Mouse (Mus musculus): Measurements from ENCODE around the gene Lsm2. TPM values are rescaled to one million over a fixed set of nuclear protein-coding genes. Genes with fewer than 3 reads are reported as not detected.
"Not testable (repeated sequence)": the region's sequence is repeated elsewhere in the genome, so short reads cannot be mapped to it uniquely, and the experiment has no call there.

The Lsm2 gene
- 10 to 100 TPM; 28.2 to 35.4 (median 30.1) TPM for total RNA-seq (2022)

GRCm38 (mm10) chr17:34981690-34982180 lies at the start of gene Lsm2:
Lsm2 (plus strand) TSS chr17:34981862.
- DNase-seq = peak; percentile 91

- DNase-seq = no peak
Observed at GRCm38 (mm10) chr17:34932287-34932686, 49.4 kb upstream of the Lsm2 start.

DNA sequence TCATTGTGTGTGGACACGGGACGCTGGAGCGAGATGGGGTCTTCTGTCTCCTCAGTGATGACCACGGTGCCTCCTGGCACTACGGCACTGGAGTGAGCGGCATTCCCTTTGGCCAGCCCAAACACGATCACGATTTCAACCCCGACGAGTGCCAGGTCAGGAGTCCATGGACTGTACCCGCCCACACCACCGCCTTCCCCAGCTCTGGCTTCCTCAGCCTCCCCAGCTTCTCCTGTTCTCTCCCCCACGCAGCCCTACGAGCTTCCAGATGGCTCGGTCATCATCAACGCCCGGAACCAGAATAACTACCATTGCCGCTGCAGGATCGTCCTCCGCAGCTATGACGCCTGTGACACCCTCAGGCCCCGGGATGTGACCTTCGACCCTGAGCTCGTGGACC lies 47.6 kb upstream of the Lsm2 start:
- no peak for DNase-seq

- DNase-seq = no peak
Observed at GRCm38 (mm10) chr17:34934830-34935229, 46.8 kb upstream of the Lsm2 start.

DNA sequence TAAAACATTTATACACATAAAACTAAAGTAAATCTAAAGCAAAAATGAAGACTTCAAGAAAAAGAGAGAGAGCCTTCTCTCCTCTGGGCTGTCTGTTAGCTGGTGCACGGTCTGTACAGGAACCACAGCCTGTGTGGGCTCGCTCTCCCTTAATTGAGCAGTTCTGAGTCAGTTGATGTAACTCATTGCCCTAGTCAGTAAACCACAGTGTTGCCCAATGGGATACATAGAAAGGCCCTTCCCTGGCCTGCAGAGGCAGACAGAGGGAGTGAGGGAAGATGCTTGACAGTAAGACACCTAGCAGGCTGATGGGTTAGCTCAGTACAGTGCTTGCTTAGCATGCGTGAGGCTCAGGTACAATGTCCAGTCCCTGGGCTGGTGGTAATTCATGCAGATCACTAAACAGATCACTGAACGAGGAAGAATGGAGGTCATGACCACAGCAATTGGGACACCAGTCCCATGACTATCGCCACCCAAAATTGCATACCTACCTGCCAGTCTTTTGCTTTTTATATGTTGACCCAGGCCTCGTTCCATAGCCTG lies 43.6 kb upstream of the Lsm2 start:
- no peak for DNase-seq

- DNase-seq = no peak
Observed at GRCm38 (mm10) chr17:34941344-34942041, 40.2 kb upstream of the Lsm2 start.

DNA sequence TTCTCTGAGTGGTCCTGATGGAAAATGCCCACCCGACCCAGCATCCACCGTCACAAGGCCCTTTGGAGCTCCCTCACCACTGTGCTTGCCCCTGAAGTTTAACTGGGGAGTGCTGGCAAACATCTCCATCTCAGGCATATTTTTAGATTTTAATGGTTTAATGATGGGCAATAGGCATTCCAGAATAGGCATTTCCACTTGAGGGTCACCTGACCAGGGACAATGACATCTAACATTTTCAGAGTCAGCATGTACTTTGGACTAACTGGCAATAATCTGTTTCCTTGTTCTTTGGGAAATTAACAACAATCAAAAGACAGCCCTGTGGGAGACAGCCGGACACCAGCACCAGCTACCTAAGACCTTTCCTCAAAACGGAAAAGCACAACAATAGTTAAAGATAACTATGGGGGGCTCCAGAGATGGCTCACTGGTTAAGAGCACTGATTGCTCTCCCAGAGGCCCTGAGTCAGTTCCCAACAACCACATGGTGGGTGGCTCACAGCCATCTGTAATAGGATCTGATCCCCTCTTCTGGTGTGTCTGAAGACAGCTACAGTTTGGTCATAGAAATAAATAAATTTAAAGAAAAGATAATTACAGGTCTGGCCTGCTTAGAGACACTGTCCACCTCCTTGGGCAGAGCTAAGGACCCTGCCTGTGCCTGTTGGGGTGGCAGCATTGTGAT lies 38.4 kb upstream of the Lsm2 start:
- no peak for DNase-seq

DNA sequence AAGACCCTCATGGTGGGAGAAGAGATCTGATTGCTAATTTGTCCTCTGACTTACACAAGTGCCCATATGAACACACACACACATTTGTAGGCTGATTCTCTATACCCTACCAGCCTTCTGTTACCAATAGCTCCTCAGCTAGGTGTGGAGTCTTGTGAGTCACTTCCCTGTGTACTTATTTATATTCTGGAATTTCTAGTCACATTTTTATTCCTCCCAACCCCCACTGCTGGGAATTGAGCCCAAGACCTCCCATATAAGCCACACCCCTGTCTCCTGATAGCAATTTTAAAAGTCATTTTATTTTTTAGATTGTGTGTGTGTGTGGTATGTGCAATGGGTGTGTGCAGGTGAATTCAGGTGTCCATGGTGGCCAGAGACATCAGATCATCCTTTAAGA lies 37.3 kb upstream of the Lsm2 start:
- DNase-seq = no peak

- no peak for DNase-seq
Observed at GRCm38 (mm10) chr17:34946486-34947140, 35.0 kb upstream of the Lsm2 start.

- DNase-seq = no peak
Observed at GRCm38 (mm10) chr17:34947606-34948005, 34.1 kb upstream of the Lsm2 start.

GRCm38 (mm10) chr17:34948721-34949552 lies 32.7 kb upstream of the Lsm2 start:
- not testable (repeated sequence) for DNase-seq

DNA sequence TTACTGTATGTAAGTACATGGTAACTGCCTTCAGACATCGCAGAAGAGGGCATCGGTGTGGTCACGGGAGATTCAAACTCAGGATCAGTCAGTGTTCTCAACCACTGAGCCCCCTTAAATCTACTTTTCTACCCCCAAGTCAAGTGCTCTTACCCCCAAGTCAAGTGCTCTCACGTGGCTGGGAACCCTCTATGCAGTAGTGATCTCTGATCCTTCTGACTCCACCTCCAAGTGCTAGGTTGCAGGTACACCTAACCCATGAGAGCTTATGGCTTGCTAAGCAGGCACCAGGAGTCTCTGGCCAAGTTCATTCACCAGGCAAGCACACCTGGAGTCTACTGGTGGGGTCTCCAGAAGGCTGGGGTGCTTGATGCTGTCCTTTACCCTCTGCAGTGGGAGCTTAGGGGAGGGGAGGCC lies 32.1 kb upstream of the Lsm2 start:
- DNase-seq = no peak

DNA sequence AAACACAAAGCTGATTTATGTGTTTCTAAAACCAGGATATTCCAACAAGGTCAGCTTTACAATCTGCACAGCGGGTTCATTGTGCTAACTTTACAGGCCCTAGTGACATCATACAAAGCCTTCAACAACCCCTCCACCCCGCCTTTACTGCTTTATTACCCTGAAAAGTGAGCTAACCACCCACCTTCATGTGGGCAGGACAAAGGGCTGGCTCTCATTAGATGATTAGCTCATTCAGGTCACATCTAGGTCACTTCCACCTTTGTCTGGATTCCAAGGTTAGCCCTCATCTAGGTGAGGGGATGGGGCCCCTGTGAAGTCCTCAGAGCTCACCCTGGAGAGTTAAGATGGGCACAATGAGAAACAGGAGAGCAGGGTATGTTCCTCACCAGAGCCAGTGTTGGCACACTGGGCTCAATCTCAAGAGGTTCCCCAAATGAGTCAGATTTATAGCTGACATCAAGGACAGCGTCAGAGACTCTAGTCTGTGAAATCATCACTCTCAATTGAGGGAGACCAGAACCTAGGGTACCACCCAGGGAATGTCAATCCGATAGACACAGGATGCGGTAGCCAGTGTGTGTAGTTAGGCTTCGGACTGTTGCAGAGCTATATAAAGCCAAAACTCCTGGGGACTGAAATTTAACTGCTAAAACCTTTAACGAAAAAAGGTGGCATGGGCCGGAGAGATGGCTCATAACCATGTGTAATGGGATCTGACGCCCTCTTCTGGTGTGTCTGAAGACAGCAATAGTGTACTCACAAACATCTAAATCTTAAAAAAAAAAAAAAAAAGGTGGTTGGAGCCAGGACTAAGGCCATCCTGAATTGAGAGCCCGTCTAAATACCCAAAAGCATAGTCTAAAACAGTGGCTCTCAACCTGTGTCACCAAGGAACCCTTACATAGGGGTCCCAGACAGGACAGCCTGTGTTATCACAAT lies 30.9 kb upstream of the Lsm2 start:
- no peak for DNase-seq

- DNase-seq = no peak
Observed at GRCm38 (mm10) chr17:34951636-34952377, 29.9 kb upstream of the Lsm2 start.

DNA sequence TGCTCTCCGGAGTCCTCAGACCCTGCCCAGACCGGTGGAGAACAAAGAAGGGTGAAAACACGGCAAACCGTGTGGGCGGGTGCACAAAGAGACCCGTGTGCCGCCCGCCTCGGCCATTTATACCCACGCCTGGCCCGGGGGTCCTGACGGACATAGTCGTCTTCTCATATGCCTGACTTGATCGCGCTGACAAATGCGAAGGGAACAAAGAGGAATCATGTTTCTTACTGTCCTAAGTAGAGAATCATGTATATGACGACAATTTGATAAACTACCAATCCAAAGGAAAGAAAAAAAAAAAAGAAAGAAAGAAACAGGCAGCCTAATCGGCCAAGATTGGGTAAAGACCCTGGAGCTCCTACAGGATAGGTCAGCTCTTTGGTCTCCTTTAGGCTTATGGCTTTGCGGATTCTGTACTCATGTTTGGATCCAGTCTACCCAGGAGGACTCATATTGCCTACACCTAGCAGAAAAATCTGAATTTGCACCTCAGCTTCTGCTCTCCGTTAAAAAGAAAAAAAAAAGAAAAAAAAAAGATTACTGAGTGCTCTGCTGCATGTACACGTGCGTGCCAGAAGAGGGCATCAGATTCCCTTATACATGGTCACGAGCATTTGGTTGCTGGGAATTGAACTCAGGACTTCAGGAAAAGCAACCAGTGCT lies 29.2 kb upstream of the Lsm2 start:
- no peak for DNase-seq

DNA sequence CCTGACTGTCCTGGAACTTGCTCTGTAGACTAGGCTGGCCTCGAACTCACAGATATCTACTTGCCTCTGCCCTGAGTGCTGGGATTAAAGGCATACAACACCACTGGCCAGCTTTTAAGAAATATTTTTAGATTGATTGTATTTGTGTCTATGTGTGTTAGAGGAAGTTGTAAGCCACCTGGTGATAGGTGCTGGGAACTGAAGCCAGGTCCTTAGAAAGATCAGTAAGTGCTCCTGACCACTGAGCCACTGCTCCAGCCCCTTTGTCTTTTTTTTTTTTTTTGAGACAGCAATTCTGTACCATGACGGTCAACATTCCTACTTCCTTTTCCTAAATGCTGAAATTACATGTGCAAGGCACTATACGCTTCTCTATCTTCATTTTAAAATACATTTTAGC lies 28.4 kb upstream of the Lsm2 start:
- DNase-seq = no peak

GRCm38 (mm10) chr17:34953904-34954303 lies 27.8 kb upstream of the Lsm2 start:
- no peak for DNase-seq

DNA sequence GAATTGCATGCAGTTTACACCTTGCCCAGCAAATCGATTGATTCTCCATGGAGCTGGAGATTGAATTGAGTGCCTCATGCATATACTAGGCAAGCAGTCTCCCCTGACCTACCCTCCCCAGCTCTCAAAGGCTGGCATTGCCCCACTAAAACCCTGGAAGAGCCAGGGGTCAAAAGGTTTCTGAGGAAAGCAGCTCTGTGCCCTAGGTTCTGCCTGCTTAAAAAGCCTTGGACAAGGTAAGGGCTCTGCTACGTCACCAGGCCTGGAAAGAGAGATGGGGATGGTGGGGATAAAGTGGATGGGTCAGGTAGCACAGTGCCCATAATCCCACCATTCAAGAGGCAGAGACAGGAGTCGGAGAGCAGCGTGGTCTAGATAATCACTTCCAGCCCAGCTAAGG lies 26.8 kb upstream of the Lsm2 start:
- no peak for DNase-seq

DNA sequence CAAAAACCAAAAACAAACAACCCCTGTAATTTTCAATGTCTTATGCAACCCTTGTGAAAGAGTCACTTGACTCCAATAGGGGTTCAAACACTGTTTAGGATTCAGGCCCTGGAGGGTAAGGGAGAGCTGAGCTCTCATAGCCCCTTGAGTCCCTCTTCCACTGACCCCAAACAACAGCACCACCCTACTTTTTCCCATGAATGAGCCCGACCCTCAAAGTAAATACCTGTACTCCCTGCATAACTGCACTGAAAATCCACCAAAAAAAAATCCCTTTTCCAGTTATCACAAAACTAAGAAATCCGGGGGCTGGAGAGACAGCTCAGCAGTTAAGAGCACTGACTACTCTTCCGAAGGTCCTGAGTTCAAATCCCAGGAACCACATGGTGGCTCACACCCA lies 25.8 kb upstream of the Lsm2 start:
- no peak for DNase-seq

- DNase-seq = no peak
Observed at GRCm38 (mm10) chr17:34956340-34956739, 25.3 kb upstream of the Lsm2 start.
